Mouse (Mus musculus) cortical plate, adult 2 months (tissue): ENCODE measurements at regions not wholly inside any gene's neighbourhood (a gene's known extent, or its start where the extent isn't known, plus 50 kb on each side); places are given as distances from the start of the nearest gene placed in this dataset.

ENCODE experiments used
- CTCF ChIP-seq: fragments of 200-500 bp; IDR thresholded peaks from 2 replicates; pipeline ENCODE4 v1.5.1; 2011; ENCODE audit warnings: mild to moderate bottlenecking, control low read depth, low read length; ENCODE audit not compliant: insufficient read depth; ENCODE audit errors: extremely low read depth
- POLR2A ChIP-seq: fragments of 200-500 bp; IDR thresholded peaks from 2 replicates; pipeline ENCODE4 v1.6.1; 2011; ENCODE audit warnings: mild to moderate bottlenecking, low read length, control low read depth; ENCODE audit not compliant: insufficient read depth; ENCODE audit errors: extremely low read depth

DNA sequence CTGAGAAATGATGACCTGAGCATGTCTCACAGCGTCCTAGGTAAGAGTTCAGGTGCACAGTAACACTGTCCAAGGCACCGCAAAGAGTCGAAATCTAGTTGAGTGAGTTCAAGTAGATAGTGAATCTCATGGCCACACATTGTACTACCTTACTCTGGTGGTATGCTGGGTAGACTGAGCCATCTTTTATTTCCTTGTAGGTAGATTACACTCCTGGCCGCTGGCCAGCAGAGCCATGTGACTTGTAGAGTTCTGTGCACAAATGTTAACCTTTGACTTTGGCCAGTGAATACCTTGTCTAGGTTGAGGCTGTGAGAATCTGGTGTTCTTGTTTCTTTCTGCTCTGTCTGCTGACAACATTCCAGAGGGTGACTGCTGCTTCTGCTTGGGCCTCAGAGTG is 273.0 kb downstream of the Bcl11a start:
- TF ChIP-seq CTCF (no peak), POLR2A (no peak)
